Mouse (Mus musculus): Measurements from ENCODE around the gene Hnrnpa3. TPM values are rescaled to one million over a fixed set of nuclear protein-coding genes. Genes with fewer than 3 reads are reported as not detected.

Hnrnpa3 gene
- total RNA-seq, 4 experiments from 2014 or later: 271 to 283 (median 276) TPM

DNA sequence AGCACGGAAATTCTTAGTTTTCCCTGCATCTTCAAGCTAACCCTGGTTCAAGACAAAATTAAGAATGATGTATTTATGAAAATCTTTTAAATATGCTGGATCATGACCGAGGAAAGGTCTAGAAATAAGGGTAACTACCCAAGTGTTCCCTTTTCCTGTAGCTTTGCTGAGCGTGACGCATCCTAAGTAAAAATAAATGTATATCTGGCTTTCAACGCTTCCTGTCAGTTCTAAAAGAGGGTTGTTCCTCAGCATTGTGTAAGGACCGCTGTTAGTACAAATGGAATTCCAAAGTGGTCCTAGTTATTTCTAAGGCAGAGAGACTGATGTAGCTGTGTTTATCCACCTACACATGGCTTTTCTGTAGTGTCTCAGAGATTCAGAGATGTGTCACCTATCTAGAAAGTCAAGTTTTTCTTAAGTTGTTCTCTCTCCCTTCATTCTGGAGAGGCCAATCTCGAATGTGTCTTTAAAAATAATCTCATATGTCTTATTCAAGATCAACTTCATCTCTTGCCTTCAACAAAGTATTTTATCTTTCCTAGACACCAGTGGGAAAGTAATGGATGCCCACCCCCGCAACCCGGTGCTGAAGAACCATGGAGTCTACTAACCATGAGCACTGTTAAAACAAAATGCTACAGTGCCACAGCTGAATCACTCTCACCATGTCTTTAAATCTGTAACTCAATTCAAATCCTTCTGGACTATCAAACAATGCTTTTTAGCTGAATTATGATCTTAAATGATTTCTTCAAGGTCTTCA lies 42.9 kb downstream of the Hnrnpa3 start:
- DNase-seq (ENCODE audit: low spot score in 2 of 2): no peak

DNA sequence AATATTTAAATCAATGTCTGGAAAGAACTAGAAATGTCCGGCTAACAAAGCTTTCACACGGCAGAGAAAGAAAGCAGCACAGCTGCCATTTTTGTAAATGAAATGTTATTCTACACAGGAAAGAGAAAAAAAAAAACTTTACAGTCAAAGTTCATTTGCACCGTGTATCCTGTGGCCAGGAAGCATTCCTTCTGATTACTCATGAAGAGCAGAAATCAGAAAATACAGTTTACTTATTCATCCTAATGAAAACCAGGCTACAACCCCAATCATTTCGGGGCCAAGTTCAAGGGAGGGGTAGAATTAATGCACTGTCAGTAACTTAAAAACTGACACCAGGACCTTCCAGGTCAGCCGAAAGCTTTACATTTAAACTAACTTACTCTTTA lies 43.5 kb downstream of the Hnrnpa3 start:
- DNase-seq (ENCODE audit: low spot score in 2 of 2): no peak

GRCm38 (mm10) chr2:75703375-75704181 lies 44.5 kb downstream of the Hnrnpa3 start:
- peak; percentile 54 to 67 for DNase-seq (ENCODE audit: low spot score in 2 of 2)

DNA sequence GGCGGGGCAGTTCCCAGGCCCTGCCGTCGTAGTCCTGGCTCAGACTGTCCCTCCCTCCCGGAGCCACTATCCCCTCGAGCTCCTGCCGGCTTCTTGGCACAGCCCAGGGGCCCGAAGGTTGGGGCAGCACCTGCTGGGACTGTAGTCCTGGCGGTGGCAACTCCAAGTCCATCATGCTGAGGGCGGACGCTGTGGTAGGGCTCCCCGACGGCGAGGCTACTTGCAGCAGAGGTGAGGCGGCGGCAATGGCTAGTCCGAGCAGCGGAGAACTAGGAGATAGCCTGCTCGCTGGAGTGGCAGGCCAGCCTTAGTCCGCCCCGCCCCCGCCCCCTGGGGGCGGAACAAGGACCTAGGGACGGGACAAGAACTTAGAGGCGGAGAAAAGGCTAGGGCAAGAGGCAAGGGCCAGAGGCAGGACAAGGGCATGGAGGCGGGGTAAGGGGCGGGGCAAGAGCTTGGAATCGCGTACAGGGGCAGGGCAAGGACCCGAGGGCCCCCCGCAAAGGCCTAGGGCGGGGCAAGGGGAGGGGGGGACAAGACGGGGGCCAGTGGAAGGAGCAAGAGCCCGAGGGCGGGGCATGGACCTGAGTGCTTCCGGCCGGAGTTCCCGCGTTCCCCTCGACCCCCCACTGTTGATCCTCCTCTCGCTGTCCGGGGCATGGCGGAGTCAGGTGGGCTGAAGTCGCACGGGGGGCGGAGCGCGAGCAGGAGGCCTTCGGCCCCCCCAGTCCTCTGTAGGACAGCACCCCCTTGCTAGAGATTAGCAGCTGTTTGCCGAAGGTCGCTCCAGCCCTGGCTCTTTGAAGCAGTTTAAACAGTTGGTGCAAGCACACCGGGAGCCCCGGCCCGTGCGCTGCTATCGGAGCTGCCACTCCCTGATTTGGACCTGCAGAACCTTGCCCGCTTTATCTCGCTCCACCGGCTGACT lies 45.4 kb downstream of the Hnrnpa3 start, which contains the start of gene Nfe2l2:
TSS of gene Nfe2l2 (minus strand) at position 408 of the 928 bp plus-strand sequence.
- peak; percentile 72 to 89 for DNase-seq (ENCODE audit: low spot score in 2 of 2)

GRCm38 (mm10) chr2:75705162-75705752 lies 46.2 kb downstream of the Hnrnpa3 start:
- DNase-seq (ENCODE audit: low spot score in 2 of 2): no peak

GRCm38 (mm10) chr2:75706435-75706834 lies 47.4 kb downstream of the Hnrnpa3 start:
- DNase-seq (ENCODE audit: low spot score in 2 of 2): no peak

GRCm38 (mm10) chr2:75707420-75707819 lies 48.4 kb downstream of the Hnrnpa3 start:
- no peak for DNase-seq (ENCODE audit: low spot score in 2 of 2)

DNA sequence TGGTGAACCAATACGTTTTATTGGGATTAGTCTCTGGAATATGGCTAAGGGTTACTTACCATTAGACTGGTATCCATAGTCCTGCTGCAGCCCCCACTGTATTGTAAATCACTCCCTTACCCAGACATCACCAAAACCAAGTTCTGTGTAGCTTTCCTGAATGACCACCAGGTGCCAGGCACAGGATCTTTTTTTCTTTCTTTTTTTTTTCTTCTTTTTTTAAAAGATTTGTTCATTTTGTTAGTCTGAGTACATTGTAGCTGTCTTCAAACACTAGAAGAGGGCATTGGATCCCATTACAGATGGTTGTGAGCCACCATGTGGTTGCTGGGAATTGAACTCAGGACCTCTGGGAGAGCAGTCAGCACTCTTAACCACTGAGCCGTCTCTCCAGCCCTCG lies 54.0 kb downstream of the Hnrnpa3 start:
- DNase-seq (ENCODE audit: low spot score in 2 of 2): no peak

DNA sequence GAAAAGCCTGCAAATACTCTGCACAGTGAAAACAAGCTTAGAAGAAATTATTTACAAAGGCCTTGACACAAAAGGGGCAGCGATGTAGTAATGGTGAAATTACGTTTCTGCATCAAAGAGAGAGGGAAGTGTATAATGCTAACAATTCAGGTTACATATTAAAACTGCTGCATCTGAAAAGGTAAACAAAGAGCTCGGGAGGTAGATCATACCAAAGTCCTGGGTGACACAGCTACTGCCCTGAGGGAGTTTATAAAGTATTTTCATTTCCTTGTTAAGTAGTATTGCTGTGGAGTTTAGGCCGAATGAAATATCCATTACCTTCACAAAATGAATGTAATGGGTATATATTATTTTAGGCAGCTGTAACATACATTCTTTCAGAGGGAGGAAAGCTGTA lies 55.7 kb downstream of the Hnrnpa3 start:
- DNase-seq (ENCODE audit: low spot score in 2 of 2): no peak

DNA sequence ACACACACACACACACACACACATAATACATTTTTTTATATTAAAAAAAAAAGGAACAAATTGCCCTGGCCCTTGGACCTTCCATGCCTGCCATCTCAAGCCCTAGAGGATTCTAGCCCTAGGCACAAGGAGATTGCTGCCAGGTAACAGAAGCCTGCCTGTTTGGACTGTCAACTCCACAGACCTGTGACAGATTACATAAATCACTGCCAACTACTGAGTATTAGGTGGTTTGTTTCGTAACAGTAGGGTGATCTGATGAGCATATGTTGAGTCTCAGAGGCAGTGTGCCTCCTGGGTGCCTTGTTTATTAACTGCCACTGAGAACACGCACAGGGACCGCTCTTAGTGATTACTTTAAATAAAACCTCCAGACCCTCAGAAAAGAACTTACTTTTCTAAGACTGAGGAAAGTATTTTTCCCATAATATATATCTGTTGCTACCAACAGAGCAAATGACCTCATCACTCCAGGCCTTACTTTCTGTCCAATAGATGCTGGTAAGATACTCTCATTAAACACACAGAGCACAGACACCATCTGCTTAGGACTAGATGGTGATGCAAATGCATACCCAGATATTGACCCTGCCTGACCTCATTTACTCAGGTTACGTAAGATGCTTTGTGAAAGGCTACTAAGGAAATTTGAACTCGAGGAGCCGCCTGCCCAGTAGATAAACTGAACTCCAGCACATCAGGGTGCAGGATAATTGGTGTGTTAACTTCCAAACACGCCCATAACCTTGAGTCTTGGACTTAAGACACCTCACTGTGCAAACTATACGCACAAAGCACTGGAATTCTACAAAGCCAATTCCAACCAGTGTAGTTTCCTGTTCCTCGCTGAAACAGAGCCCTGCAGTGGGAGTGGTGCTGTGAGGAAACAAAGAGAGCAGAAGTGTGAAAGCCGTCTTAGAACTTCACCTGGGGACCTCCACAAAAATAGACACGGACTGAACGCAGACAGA lies 57.3 kb downstream of the Hnrnpa3 start:
- DNase-seq (ENCODE audit: low spot score in 2 of 2): no peak

Small RNAs within 50 kb of the gene (microRNA-seq; reads per million reads assigned to microRNA genes)
- gene Gm24574: 0 to 0.32 reads per million in 2 experiments

Other genes starting within 250 kb of the Hnrnpa3 start
- gene Nfe2l2, start 45.4 kb downstream of the Hnrnpa3 start, total RNA-seq (2022): 10 to 100 TPM; 14.1 to 29.2 (median 20.6) TPM
- 10 to 100 TPM; 35.6 to 42.7 (median 37.3) TPM for gene Agps, start 172.9 kb downstream of the Hnrnpa3 start, total RNA-seq (2022)